Mouse (Mus musculus): Measurements from ENCODE around the gene Casp7. TPM values are rescaled to one million over a fixed set of nuclear protein-coding genes. Genes with fewer than 3 reads are reported as not detected.
"Not testable (repeated sequence)": the region's sequence is repeated elsewhere in the genome, so short reads cannot be mapped to it uniquely, and the experiment has no call there.

Casp7 gene
- polyA plus RNA-seq, 1 experiment = 12.4 TPM

DNA sequence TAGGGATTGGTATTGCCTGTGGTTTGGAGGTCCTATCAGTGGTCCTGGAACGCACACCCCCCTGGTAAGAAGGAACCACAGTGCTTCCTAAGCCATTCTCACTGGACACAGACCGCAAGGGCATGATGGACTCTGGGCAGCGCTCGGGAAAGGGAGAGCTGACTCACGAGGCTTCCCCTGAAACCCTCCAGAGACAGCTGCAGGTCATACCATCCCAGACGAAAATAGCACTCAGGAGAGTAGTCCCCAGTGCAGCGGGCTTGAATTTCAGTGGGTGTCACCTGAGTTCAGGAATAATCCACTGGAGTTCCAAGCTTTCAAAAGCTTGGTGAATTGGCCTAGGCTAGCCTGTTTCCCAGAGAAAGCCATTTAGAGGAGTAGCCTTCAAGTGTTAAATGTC lies 9.7 kb downstream of the Casp7 start:
- no peaks in the 10 kb centered on the region for H3K27me3 ChIP-seq (replicated peaks; ENCODE audit: control insufficient read depth, insufficient read depth, low read length)
- TF ChIP-seq POLR2A (IDR thresholded peaks at IDR 0.05; ENCODE audit: low read depth, low read length) (no peak), CTCF (conservative IDR thresholded peaks at IDR 0.05; ENCODE audit: insufficient read depth, insufficient read length, low read depth, low read length) (no peak)
- WGBS = 91% methylated on average over 7 of the region's 7 CpGs
- H3K27ac ChIP-seq (ENCODE audit: insufficient read depth, low read depth, low read length) = no peak overlapping the region
- H3K4me3 ChIP-seq (ENCODE audit: insufficient read depth, low read depth, low read length) = no peak overlapping the region
- no peak for DNase-seq
- no peaks in the 10 kb centered on the region for H3K4me1 ChIP-seq (ENCODE audit: control insufficient read depth, insufficient read depth, low read length)
- peaks cover 3% of the 10 kb centered on the region for H3K36me3 ChIP-seq (ENCODE audit: control insufficient read depth, insufficient read depth, low read length)

DNA sequence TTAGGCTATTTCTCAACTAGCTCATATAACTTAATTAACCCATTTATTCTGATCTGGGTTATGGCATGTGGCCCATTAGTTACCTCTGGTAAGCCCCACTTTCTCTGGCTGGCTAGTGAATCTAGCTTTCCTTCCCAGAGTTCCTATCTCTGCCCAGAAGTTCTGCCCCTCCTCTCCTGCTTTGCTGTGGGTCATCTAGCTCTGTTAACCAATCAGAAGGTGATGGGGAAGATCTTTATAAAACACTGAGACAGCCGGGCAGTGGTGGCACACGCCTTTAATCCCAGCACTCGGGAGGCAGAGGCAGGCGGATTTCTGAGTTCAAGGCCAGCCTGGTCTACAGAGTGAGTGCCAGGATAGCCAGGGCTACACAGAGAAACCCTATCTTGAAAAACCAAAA lies 13.0 kb downstream of the Casp7 start:
- not testable (repeated sequence) for H3K4me3 ChIP-seq (ENCODE audit: insufficient read depth, low read depth, low read length)
- WGBS = 98% methylated on average over 4 of the region's 4 CpGs

DNA sequence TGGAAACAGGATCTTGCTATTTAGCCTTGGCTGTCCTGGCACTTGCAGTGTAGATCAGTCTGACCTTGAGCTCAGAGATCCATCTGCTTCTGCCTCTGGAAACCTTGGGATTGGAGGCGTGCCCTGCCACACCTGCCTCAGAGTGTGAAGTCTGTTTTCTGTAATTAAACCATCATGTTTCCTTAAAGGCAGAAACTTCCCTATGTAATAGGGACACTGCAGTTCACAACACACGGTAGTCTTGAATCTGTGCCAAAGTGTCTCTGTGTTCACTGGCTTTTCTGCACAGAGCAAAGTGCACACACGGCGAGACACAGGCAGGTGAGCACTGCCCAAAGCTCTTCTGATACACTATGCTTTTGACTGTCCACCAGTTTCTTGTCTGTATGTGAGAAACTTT lies 21.5 kb downstream of the Casp7 start:
- 46% methylated on average over 4 of the region's 4 CpGs for WGBS
- TF ChIP-seq POLR2A (IDR thresholded peaks at IDR 0.05; ENCODE audit: low read depth, low read length) = no peak
- Histone ChIP-seq H3K36me3 (ENCODE audit: control insufficient read depth, insufficient read depth, low read length) (no peaks in the 10 kb centered on the region), H3K4me1 (ENCODE audit: control insufficient read depth, insufficient read depth, low read length) (no peaks in the 10 kb centered on the region; the same call in 1 of the 2 replicates), H3K27ac (ENCODE audit: insufficient read depth, low read depth, low read length) (no peak overlapping the region), H3K4me3 (ENCODE audit: insufficient read depth, low read depth, low read length) (no peak overlapping the region), H3K27me3 (replicated peaks; ENCODE audit: control insufficient read depth, insufficient read depth, low read length) (no peaks in the 10 kb centered on the region)
- DNase-seq = peak; percentile 47

More for the DNA sequence above, 13.0 kb downstream of the Casp7 start:
- DNase-seq; H3K4me1 ChIP-seq (ENCODE audit: control insufficient read depth, insufficient read depth, low read length); H3K27ac ChIP-seq (ENCODE audit: insufficient read depth, low read depth, low read length); H3K27me3 ChIP-seq (replicated peaks; ENCODE audit: control insufficient read depth, insufficient read depth, low read length); H3K36me3 ChIP-seq (ENCODE audit: control insufficient read depth, insufficient read depth, low read length): not testable (repeated sequence)

DNA sequence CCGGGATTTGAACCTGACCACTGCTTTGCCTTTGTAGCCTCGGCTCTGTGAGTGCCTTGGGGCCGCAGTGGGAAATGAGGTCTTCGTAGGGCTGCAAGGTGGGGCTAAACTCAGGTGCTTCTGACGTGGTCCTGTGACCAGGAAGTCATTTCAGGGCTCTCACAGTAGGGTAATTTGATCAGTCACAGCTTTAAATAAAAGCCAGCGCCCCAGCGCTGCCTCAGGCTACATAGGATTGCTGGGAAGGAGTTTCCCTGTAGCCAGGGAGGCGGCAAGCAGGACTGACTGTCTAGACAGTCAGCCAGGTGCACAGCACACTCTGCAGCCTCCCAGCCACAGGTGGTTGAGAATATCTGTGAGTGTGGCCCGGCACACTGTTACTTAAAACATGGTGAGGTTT lies 22.5 kb downstream of the Casp7 start:
- Histone ChIP-seq H3K4me1 (ENCODE audit: control insufficient read depth, insufficient read depth, low read length) (peaks cover 3% of the 10 kb centered on the region; the same call in 1 of the 2 replicates), H3K27me3 (replicated peaks; ENCODE audit: control insufficient read depth, insufficient read depth, low read length) (no peaks in the 10 kb centered on the region), H3K4me3 (ENCODE audit: insufficient read depth, low read depth, low read length) (no peak overlapping the region), H3K36me3 (ENCODE audit: control insufficient read depth, insufficient read depth, low read length) (no peaks in the 10 kb centered on the region), H3K27ac (ENCODE audit: insufficient read depth, low read depth, low read length) (no peak overlapping the region)
- TF ChIP-seq CTCF (conservative IDR thresholded peaks at IDR 0.05; ENCODE audit: insufficient read depth, insufficient read length, low read depth, low read length) (no peak), POLR2A (IDR thresholded peaks at IDR 0.05; ENCODE audit: low read depth, low read length) (no peak)
- WGBS = 72% methylated on average over 9 of the region's 9 CpGs
- no peak for DNase-seq

DNA sequence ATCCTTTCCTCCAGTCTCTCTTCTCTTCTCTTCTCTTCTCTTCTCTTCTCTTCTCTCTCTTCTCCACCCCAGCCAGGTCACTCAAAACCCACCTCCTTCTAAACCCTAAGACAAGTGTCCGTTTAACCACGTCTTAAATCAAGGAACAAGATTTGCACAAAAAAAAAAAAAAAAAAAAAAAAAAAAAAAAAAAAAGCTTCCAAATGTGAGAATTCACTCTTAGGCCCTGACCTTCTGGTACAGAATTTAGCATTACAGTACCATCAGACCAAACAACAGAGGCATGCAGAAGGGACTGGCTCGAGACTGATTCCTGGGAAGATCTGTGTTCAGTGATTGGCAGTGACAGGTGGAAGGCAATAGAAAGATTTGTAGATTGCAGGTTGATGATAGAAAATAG lies 23.4 kb downstream of the Casp7 start:
- Histone ChIP-seq H3K4me3 (ENCODE audit: insufficient read depth, low read depth, low read length) (no peak overlapping the region), H3K36me3 (ENCODE audit: control insufficient read depth, insufficient read depth, low read length) (no peaks in the 10 kb centered on the region), H3K4me1 (ENCODE audit: control insufficient read depth, insufficient read depth, low read length) (peaks cover 9% of the 10 kb centered on the region; the same call in 1 of the 2 replicates), H3K27ac (ENCODE audit: insufficient read depth, low read depth, low read length) (no peak overlapping the region), H3K27me3 (replicated peaks; ENCODE audit: control insufficient read depth, insufficient read depth, low read length) (no peaks in the 10 kb centered on the region)
- 83% methylated on average over 3 of the region's 3 CpGs for WGBS
- TF ChIP-seq CTCF (conservative IDR thresholded peaks at IDR 0.05; ENCODE audit: insufficient read depth, insufficient read length, low read depth, low read length) (no peak), POLR2A (IDR thresholded peaks at IDR 0.05; ENCODE audit: low read depth, low read length) (no peak)
- no peak for DNase-seq

DNA sequence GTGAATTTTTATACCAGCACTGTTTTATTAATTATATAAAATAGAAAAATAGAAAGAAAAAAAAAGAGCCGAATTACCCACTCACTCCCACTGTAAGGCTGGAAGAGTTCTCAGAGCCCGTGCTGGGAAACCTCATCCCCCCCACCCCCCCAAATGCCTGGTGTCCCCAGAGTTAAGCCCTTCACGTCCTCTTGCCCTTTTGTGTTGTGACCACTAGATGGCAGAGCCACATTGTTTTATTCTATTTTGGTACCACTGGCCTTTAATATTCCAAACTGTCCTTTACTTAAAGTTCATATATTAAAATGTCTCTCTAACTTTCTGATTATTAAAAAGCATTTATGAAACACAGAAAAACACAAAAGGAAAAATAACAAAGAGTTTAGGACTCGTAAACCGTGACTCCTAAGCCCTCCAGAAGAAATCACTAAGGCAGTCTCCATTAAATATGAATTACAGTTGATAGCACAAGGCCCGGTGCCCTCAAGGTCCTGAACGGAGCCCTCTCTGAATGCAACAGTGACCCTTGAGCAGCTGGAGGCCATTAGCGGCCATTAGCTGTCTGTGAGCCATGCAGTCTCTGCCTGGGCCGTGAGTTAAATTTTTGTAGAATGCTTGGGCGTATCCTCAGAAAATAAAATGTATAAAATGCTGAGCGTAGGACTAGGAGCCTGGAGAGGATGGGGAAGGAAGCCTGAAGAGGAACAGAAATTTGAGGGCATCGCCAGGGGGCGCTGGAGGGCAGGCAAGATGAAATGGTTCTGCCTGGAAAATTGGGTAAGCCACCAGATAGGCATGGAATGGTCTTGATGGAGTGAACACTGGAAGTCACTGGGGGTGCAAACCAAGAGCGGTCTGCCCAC lies 25.8 kb downstream of the Casp7 start:
- no peaks in the 10 kb centered on the region for H3K27me3 ChIP-seq (replicated peaks; ENCODE audit: control insufficient read depth, insufficient read depth, low read length)
- peak; percentile 93 for DNase-seq
- peak overlapping the region; percentile 21; the same call in 1 of the 2 replicates for H3K27ac ChIP-seq (ENCODE audit: insufficient read depth, low read depth, low read length)
- WGBS = 18% methylated on average over 14 of the region's 14 CpGs
- no peak for TF ChIP-seq POLR2A (IDR thresholded peaks at IDR 0.05; ENCODE audit: low read depth, low read length)
- peak; percentile 88 for TF ChIP-seq CTCF (conservative IDR thresholded peaks at IDR 0.05; ENCODE audit: insufficient read depth, insufficient read length, low read depth, low read length)
- H3K4me3 ChIP-seq (ENCODE audit: insufficient read depth, low read depth, low read length) = peak overlapping the region; percentile 34
- no peaks in the 10 kb centered on the region for H3K36me3 ChIP-seq (ENCODE audit: control insufficient read depth, insufficient read depth, low read length)
- H3K4me1 ChIP-seq (ENCODE audit: control insufficient read depth, insufficient read depth, low read length) = peaks cover 10% of the 10 kb centered on the region; the same call in 1 of the 2 replicates

DNA sequence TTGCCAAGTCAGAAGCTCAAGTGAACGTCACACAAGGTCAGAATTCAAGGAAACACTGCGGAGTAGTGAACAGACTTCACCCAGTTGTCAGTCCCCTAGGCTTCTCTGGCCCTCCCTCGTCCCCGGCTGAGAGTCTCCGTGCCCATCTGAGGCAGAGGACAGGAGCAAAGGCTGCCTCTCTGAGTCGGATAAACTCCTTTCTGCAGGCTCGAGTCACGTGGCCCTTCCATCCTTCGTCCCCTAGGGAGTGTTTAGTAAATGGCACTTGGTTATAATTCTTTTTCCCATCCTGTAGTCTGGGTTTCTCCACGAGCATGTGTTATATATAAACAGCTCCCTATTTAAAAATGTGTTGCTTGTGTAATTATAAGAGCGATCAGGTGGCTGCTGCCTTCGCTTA lies 26.4 kb downstream of the Casp7 start:
- peak; percentile 51 for DNase-seq
- TF ChIP-seq CTCF (conservative IDR thresholded peaks at IDR 0.05; ENCODE audit: insufficient read depth, insufficient read length, low read depth, low read length) = no peak
- no peak for TF ChIP-seq POLR2A (IDR thresholded peaks at IDR 0.05; ENCODE audit: low read depth, low read length)
- Histone ChIP-seq H3K4me3 (ENCODE audit: insufficient read depth, low read depth, low read length) (peak overlapping the region; percentile 21), H3K36me3 (ENCODE audit: control insufficient read depth, insufficient read depth, low read length) (no peaks in the 10 kb centered on the region), H3K27me3 (replicated peaks; ENCODE audit: control insufficient read depth, insufficient read depth, low read length) (no peaks in the 10 kb centered on the region), H3K27ac (ENCODE audit: insufficient read depth, low read depth, low read length) (peak overlapping the region; percentile 21; the same call in 1 of the 2 replicates), H3K4me1 (ENCODE audit: control insufficient read depth, insufficient read depth, low read length) (peaks cover 10% of the 10 kb centered on the region; the same call in 1 of the 2 replicates)
- WGBS = 39% methylated on average over 12 of the region's 12 CpGs
